8 mouse cellular contexts compared by ENCODE assay signal in the genomic region with DNA sequence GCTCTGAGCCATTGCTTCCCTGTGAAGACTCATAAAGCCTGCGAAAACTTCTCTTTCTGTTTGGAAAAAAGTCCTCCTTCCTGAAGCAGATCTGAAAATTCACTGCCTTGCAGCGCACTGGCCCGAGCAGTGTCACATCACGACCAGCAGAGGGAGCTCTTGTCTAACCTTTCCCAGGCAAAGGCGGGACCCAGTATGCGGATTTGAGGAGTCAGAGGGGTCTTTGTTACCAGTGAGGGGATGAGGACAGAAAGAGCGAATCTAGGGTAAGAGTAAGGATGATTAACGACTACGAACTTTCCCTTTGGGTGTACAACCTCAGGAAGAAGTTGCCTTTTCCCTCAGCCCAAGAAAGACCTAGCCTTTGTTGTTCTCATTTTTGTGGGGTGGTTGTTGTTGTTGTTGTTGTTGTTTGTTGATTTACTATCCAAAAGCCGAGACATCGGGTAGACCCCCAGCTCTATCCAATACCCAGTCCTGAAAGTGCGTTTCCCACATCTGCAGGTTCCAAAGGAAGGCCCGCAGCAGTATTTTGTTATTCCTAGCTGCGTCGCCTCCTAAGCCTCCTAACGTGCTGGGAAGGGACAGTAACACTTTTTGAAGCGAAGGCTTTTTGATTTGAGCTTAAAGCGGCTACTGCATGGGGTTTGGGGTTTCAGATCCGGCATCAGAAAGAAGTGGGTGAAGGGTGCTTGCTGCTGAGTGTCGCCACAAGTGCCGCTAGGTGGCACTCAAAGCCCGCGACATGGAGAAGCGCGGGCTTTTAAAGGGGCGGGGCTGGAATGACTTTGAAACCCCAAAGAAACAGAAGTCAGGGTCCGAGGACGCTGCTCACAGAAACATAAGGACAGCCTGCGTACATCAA. TPM values are rescaled to one million over a fixed set of nuclear protein-coding genes. Genes with fewer than 3 reads are reported as not detected.
DNase-seq lines count a peak whose midpoint lies in the region; ATAC-seq lines count a peak whose summit lies in the region.

No protein-coding gene starts in this region.

- H3K4me1 ChIP-seq in hindbrain, embryonic 16.5 days (ENCODE audit: control insufficient read depth, insufficient read depth, low read depth, low read length): peaks cover 10% of the 10 kb centered on the region

- peak overlapping the region; percentile 80 for H3K4me2 ChIP-seq in hindbrain, embryonic 16.5 days (ENCODE audit: low read length)

- DNase-seq in heart, adult 11 months: peak; percentile 93
- DNase-seq in heart, adult 9 months (ENCODE audit: low spot score in 2 of 2): no peak
- peak; percentile 79 to 88 for DNase-seq in cerebellum, postnatal 25 days
- DNase-seq in frontal cortex, postnatal 25 days (ENCODE audit: low spot score in 2 of 2): peak; percentile 55 to 66
- peak; percentile 53 for DNase-seq in left cerebral cortex, adult 11 months (ENCODE audit: low spot score)
- DNase-seq in lung, postnatal 4 days: peak; percentile 76 to 82
- peak; percentile 78 to 86 for DNase-seq in right cerebral cortex, postnatal 10 days (ENCODE audit: low spot score in 2 of 2)

- no peaks in the 10 kb centered on the region for H3K36me3 ChIP-seq in hindbrain, embryonic 16.5 days (ENCODE audit: control insufficient read depth, insufficient read depth, low read length)

- no peak overlapping the region for H3K27ac ChIP-seq in hindbrain, embryonic 16.5 days (ENCODE audit: low read depth, low read length)

- peak overlapping the region; percentile 34 for H3K4me3 ChIP-seq in hindbrain, embryonic 16.5 days (ENCODE audit: low read length)

- WGBS in hindbrain, embryonic 16.5 days: 1% methylated on average over 29 of the region's 29 CpGs

- H3K9me3 ChIP-seq in hindbrain, embryonic 16.5 days (ENCODE audit: control insufficient read depth, low read length): no peaks in the 10 kb centered on the region

- peaks cover 36% of the 10 kb centered on the region for H3K27me3 ChIP-seq in hindbrain, embryonic 16.5 days (replicated peaks; ENCODE audit: control insufficient read depth, insufficient read depth, low read length)

- peak overlapping the region; percentile 53 for H3K9ac ChIP-seq in hindbrain, embryonic 16.5 days (ENCODE audit: low read depth, low read length)

- peak; percentile 66 for ATAC-seq in hindbrain, embryonic 16.5 days

RNA-seq across cellular contexts. Expression of a gene that starts 14.8 kb away (rescaled TPM):
- polyA plus RNA-seq in hindbrain, embryonic 16.5 days (2015; fragmentation: Nextera tagmentation; extraction: Ambion mirVana): 6.9 and 7.3 TPM in 2 replicates

Comparison
In these comparisons a context has a peak if more than half of its experiments do, and no peak if none do; other contexts are left out.
1. DNase-seq: peak in heart, adult 11 months (single experiment), cerebellum, postnatal 25 days (2 of 2), frontal cortex, postnatal 25 days (2 of 2), left cerebral cortex, adult 11 months (single experiment), lung, postnatal 4 days (2 of 2) and right cerebral cortex, postnatal 10 days (2 of 2); none in heart, adult 9 months (0 of 2).